Mouse (Mus musculus) brown adipose tissue, adult 24 weeks (tissue): ENCODE data around the gene Pln. TPM values are rescaled to one million over a fixed set of nuclear protein-coding genes. Genes with fewer than 3 reads are reported as not detected.

Experiments
- H3K27ac ChIP-seq: fragments of 200-500 bp; replicated peaks from 2 replicates; pipeline ENCODE4 v1.5.1; 2012; ENCODE audit warnings: low read depth, mild to moderate bottlenecking, low read length
- H3K4me1 ChIP-seq: fragments of 200-500 bp; 2 replicates; pipeline ENCODE4 v1.6.1; 2012; ENCODE audit warnings: low read length, mixed read lengths; ENCODE audit not compliant: control insufficient read depth, insufficient read depth, insufficient read length
- H3K4me3 ChIP-seq: fragments of 200-500 bp; 2 replicates; pipeline ENCODE4 v1.5.1; 2012; ENCODE audit warnings: low read depth, mild to moderate bottlenecking, low read length, moderate library complexity; ENCODE audit not compliant: insufficient read depth
- polyA plus RNA-seq: library from polyadenylated mRNA; stranded (reverse); fragments of >200 nt; gene quantifications from 2 replicates; pipeline ENCODE4 v1.2.4, GENCODE M21; 2012; ENCODE audit not compliant: missing spikeins, insufficient read depth, insufficient read length

The Pln gene
- polyA plus RNA-seq, 1 experiment: 0.75 TPM

- Histone ChIP-seq H3K27ac (no peak overlapping the region), H3K4me3 (no peak overlapping the region), H3K4me1 (peaks cover 7% of the 10 kb centered on the region)
Observed at GRCm38 (mm10) chr10:53382696-53383365, 45.4 kb downstream of the Pln start.

GRCm38 (mm10) chr10:53384896-53385295, 47.4 kb downstream of the Pln start:
- Histone ChIP-seq H3K4me3 (no peak overlapping the region), H3K4me1 (peaks cover 5% of the 10 kb centered on the region), H3K27ac (no peak overlapping the region)

GRCm38 (mm10) chr10:53385438-53385837, 48.0 kb downstream of the Pln start:
- no peak overlapping the region for H3K4me3 ChIP-seq
- H3K27ac ChIP-seq: no peak overlapping the region
- peaks cover 5% of the 10 kb centered on the region for H3K4me1 ChIP-seq

GRCm38 (mm10) chr10:53388227-53388920, 50.9 kb downstream of the Pln start:
- no peak overlapping the region for H3K27ac ChIP-seq
- no peak overlapping the region for H3K4me3 ChIP-seq
- H3K4me1 ChIP-seq: peaks cover 5% of the 10 kb centered on the region

GRCm38 (mm10) chr10:53394923-53395629, 57.6 kb downstream of the Pln start:
- Histone ChIP-seq H3K4me1 (peaks cover 4% of the 10 kb centered on the region), H3K27ac (peak overlapping the region; percentile 36; the same call in 1 of the 2 replicates), H3K4me3 (no peak overlapping the region)

Other genes with a start within 250 kb of the Pln start
- 5.7 and 7.8 TPM in 2 replicates for gene Cep85l, start 42.3 kb downstream of the Pln start, polyA plus RNA-seq